Mouse (Mus musculus): ENCODE results near the gene Naaladl1.

- TF ChIP-seq CTCF (IDR thresholded peaks at IDR 0.05; ENCODE audit: borderline replicate concordance, extremely low read depth, insufficient read depth, insufficient read length) (no peak), POLR2A (IDR thresholded peaks at IDR 0.05; ENCODE audit: borderline replicate concordance, extremely low read depth, insufficient read depth, insufficient read length, poor library complexity, severe bottlenecking) (no peak)
Observed at GRCm38 (mm10) chr19:6116113-6116850, 10.7 kb downstream of the Naaladl1 start.

Data from brain, embryonic 14.5 days (tissue).